Mouse (Mus musculus) thymus, postnatal 25 days (tissue): Measurements from ENCODE around the gene Sorcs3.

Source experiments
- DNase-seq: peaks from one replicate; pipeline ENCODE4 v3.0.0; 2022

Gene Sorcs3

GRCm38 (mm10) chr19:48533582-48533981 is 327.8 kb downstream of the Sorcs3 start:
- DNase-seq: no peak

GRCm38 (mm10) chr19:48544294-48544693 is 338.5 kb downstream of the Sorcs3 start:
- DNase-seq: no peak

GRCm38 (mm10) chr19:48545421-48546132 is 339.8 kb downstream of the Sorcs3 start:
- DNase-seq: no peak

GRCm38 (mm10) chr19:48546133-48546448 is 340.3 kb downstream of the Sorcs3 start:
- no peak for DNase-seq

GRCm38 (mm10) chr19:48548143-48548881 is 342.5 kb downstream of the Sorcs3 start:
- DNase-seq: no peak

- no peak for DNase-seq
Observed at GRCm38 (mm10) chr19:48559432-48559831, 353.6 kb downstream of the Sorcs3 start.

- no peak for DNase-seq
Observed at GRCm38 (mm10) chr19:48575736-48576135, 369.9 kb downstream of the Sorcs3 start.

GRCm38 (mm10) chr19:48577169-48577568 is 371.3 kb downstream of the Sorcs3 start:
- DNase-seq: no peak

GRCm38 (mm10) chr19:48584938-48585560 is 379.2 kb downstream of the Sorcs3 start:
- DNase-seq: no peak

GRCm38 (mm10) chr19:48616951-48617350 is 411.1 kb downstream of the Sorcs3 start:
- DNase-seq: no peak

GRCm38 (mm10) chr19:48630671-48631327 is 425.0 kb downstream of the Sorcs3 start:
- no peak for DNase-seq

GRCm38 (mm10) chr19:48642566-48642965 is 436.7 kb downstream of the Sorcs3 start:
- DNase-seq: no peak

- no peak for DNase-seq
Observed at GRCm38 (mm10) chr19:48649941-48650340, 444.1 kb downstream of the Sorcs3 start.

- DNase-seq: no peak
Observed at GRCm38 (mm10) chr19:48651617-48652016, 445.8 kb downstream of the Sorcs3 start.

- DNase-seq: no peak
Observed at GRCm38 (mm10) chr19:48660201-48660600, 454.4 kb downstream of the Sorcs3 start.

- no peak for DNase-seq
Observed at GRCm38 (mm10) chr19:48679896-48680295, 474.1 kb downstream of the Sorcs3 start.

GRCm38 (mm10) chr19:48682485-48682884 is 476.7 kb downstream of the Sorcs3 start:
- DNase-seq: no peak

- DNase-seq: no peak
Observed at GRCm38 (mm10) chr19:48686369-48686768, 480.5 kb downstream of the Sorcs3 start.

GRCm38 (mm10) chr19:48700111-48700658 is 494.4 kb downstream of the Sorcs3 start:
- DNase-seq: no peak

GRCm38 (mm10) chr19:48703763-48704162 is 497.9 kb downstream of the Sorcs3 start:
- DNase-seq: no peak

- no peak for DNase-seq
Observed at GRCm38 (mm10) chr19:48706267-48706923, 500.6 kb downstream of the Sorcs3 start.

GRCm38 (mm10) chr19:48706924-48707320 is 501.1 kb downstream of the Sorcs3 start:
- no peak for DNase-seq
